Mouse (Mus musculus): ENCODE results near the gene Usp24.

DNA sequence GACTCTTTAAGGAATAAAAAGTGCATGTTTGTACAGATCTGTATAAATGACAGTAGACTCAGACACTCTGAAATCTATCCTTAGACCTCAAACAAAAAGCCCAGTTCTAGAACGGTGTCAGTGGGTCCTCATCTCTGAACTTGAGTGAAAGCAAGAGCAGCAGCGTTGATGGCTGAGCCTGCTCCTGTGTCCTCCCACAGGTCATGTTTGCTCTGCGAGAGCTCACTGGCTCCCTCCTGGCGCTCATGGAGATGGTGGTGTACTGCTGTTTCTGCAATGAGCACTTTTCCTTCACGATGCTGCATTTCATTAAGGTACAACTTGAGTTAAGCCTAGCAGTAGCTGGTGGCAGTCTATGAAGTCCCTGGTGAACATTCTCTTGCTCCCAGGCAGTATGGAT, 110.3 kb downstream of the Usp24 start:
- peak; percentile 37; the same call in 1 of the 2 replicates for TF ChIP-seq CTCF (IDR thresholded peaks at IDR 0.05; ENCODE audit: borderline replicate concordance, extremely low read depth, insufficient read depth, insufficient read length)
- TF ChIP-seq POLR2A (IDR thresholded peaks at IDR 0.05; ENCODE audit: borderline replicate concordance, extremely low read depth, insufficient read depth, insufficient read length, poor library complexity, severe bottlenecking): no peak
